Mouse (Mus musculus) CH12.LX (cell line): Measurements from ENCODE around the gene Actl6b.

ENCODE experiments used
- CTCF ChIP-seq, 2 experiments: IDR thresholded peaks in 1 of 2; conservative IDR thresholded peaks in 1 of 2; 2 replicates each; pipeline ENCODE4 v1.5.1; 2011 to 2012; ENCODE audit warnings: low read depth in 2 of 2, low read length in 2 of 2, improper control_type of control experiment in 1 of 2, inconsistent platforms in 1 of 2, mild to moderate bottlenecking in 1 of 2, moderate library complexity in 1 of 2
- HCFC1 ChIP-seq: IDR thresholded peaks from 2 replicates; pipeline ENCODE4 v1.6.1; 2012; ENCODE audit warnings: low read depth, mild to moderate bottlenecking, inconsistent platforms, low read length, improper control_type of control experiment
- POLR2AphosphoS2 ChIP-seq: IDR thresholded peaks from 2 replicates; pipeline ENCODE4 v1.6.1; 2011; ENCODE audit warnings: low read depth, low read length, improper control_type of control experiment
- TCF12 ChIP-seq: IDR thresholded peaks from 2 replicates; pipeline ENCODE4 v1.6.1; 2014; ENCODE audit warnings: low read depth, mild to moderate bottlenecking, inconsistent platforms, low read length, improper control_type of control experiment
- ZC3H11A ChIP-seq: IDR thresholded peaks from 2 replicates; pipeline ENCODE4 v1.6.1; 2012; ENCODE audit warnings: low read depth, mild to moderate bottlenecking, inconsistent platforms, low read length, improper control_type of control experiment

GRCm38 (mm10) chr5:137529221-137529995 is 23.9 kb upstream of the Actl6b start:
- no peak for TF ChIP-seq HCFC1
- no peak for TF ChIP-seq CTCF (conservative IDR thresholded peaks at IDR 0.05 in 1 of 2, IDR thresholded peaks at IDR 0.05 in 1 of 2; ENCODE audit: low read depth in 2 of 2, low read length in 2 of 2)
- TF ChIP-seq POLR2AphosphoS2: no peak
- no peak for TF ChIP-seq ZC3H11A
- TF ChIP-seq TCF12: no peak
